Mouse (Mus musculus) telencephalon, adult 2 months (tissue): ENCODE results near the gene Fam102a.
A peak's percentile ranks its signal among the peaks of the same experiment; 100 is the strongest.

Source experiments
- DNase-seq: peaks from one replicate; pipeline ENCODE4 v3.0.0-alpha.2; 2011; ENCODE audit warnings: low read depth, low spot score

Gene Fam102a

GRCm38 (mm10) chr2:32546951-32547350, 11.8 kb downstream of the Fam102a start:
- no peak for DNase-seq

DNA sequence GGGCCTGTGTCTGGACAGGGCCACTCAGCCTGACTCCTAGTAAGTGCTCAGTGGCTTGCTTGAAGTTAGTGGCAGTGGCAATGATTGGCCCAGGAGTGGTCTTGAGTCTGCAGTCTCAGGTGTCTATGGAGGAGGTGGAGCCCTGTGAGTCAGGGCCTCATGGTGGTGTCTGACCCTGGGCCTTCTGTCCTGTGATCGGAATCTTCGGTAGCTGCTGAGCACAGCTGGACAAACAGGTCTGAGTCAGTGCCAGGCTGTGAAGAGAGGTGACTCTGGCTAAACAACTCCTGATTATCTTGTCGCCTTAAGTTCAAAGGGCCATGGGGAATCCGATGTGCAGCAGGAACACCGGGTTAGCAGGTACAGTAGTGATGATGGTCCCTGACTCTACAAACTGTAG, 12.2 kb downstream of the Fam102a start:
- DNase-seq = no peak

- DNase-seq = no peak
These were observed 13.0 kb downstream of the Fam102a start for GRCm38 (mm10) chr2:32547964-32548739.

DNA sequence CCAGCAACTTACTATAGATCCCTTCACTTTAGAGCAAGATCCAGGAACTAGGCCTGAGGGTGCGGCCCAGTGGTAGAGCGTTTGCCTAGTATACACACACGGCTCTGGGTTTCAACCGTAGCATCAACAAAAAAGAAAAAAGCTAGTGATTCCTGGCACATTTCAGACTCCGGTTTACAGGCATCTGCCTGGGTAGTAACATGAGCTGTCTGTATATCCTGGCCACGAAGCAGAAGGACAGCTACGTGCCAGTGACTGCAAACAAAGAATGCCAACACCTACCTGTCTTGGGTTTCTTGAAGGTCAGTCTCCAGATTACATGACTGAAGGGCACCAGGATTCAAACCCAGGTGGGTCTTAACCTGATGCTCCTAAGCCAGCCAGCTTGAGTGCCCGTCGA, 14.0 kb downstream of the Fam102a start:
- DNase-seq = no peak

- DNase-seq = no peak
These were observed 14.6 kb downstream of the Fam102a start for GRCm38 (mm10) chr2:32549764-32550163.

DNA sequence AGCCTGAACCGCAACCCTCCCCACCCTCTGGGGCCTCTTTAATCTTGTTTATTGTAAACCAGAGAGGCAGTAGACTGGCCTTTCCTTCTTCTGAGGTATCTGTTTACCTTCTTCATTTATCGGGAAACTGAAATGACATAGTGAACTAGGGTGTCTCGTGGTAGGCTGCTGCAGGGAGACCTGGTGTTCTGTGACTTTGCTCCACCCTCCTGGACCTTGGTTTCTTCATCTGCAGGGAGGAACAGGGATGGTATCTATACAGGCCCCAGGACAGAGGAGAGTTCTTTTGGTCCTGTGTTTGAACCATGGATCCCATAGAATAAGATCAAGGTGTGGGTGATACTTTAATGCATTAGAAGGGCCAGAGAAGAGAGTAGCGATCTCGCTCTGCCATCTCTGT, 16.1 kb downstream of the Fam102a start:
- DNase-seq = no peak

GRCm38 (mm10) chr2:32553592-32554148, 18.5 kb downstream of the Fam102a start:
- DNase-seq = no peak

DNA sequence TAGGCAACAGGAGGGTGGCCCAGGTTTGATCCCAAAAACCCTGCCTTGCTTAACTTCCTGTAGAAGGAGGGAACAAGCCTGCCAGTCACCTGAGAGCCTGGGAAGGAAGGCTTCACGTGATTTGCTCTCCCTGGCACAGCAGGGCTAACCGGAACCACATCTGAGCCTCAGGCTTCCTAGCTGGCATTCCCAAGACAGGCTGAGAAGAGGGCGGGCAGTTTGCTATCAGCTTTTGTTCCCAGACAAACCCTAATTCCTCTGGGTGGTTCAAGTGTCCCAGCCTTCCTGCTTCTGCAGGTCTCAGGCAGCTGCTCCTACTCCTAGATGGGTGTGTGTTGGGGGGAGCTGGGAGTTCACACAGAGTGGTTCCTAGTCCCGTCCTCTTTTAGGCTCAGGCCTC, 20.4 kb downstream of the Fam102a start:
- DNase-seq = no peak

DNA sequence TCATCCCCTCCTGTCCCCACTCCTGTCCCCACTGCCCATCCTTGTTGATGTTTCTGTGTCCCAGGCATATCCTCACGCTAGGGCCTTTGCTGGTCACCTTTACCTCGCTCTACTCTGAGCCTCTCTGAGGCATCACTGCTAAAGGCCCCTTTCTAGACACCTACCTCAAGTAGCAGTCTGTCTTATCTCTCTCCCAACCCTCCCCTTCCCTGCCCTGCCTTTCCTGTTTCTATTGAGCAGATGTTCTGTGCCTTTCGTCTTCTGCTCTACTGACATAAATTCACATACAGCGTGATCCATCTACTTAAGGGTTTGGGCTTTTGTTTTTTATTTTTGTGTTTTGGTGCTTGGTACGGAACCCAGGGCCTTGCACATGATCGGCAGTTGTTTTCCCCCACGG, 20.9 kb downstream of the Fam102a start:
- no peak for DNase-seq

GRCm38 (mm10) chr2:32559570-32559969, 24.4 kb downstream of the Fam102a start:
- DNase-seq = peak; percentile 81

- no peak for DNase-seq
These were observed 31.5 kb downstream of the Fam102a start for GRCm38 (mm10) chr2:32566536-32567063.

GRCm38 (mm10) chr2:32568149-32568548, 33.0 kb downstream of the Fam102a start:
- no peak for DNase-seq

GRCm38 (mm10) chr2:32568941-32569340, 33.8 kb downstream of the Fam102a start:
- DNase-seq = no peak

GRCm38 (mm10) chr2:32570698-32571494, 35.8 kb downstream of the Fam102a start, which contains the start of gene Dpm2:
Gene Dpm2 (plus strand): TSS chr2:32570858.
- DNase-seq = peak; percentile 94

DNA sequence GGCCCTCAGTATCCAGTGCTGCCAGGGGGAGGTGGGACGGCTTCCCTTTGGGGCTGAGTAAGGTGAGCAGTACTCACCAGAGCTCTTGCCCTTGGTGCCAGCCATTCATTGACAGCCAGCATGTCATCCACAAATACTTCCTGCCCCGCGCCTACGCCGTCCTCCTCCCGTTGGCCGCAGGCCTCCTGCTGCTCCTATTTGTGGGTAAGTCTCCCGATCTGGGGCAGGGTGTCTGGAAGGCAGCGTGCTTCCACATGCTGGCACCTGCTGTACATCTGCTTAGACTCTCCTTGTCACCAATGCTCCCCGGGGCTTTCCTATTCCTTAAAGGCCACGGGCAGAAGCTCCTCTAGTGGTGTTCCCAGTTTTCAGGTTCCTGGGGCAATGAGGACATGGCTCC, 37.1 kb downstream of the Fam102a start:
- no peak for DNase-seq

DNA sequence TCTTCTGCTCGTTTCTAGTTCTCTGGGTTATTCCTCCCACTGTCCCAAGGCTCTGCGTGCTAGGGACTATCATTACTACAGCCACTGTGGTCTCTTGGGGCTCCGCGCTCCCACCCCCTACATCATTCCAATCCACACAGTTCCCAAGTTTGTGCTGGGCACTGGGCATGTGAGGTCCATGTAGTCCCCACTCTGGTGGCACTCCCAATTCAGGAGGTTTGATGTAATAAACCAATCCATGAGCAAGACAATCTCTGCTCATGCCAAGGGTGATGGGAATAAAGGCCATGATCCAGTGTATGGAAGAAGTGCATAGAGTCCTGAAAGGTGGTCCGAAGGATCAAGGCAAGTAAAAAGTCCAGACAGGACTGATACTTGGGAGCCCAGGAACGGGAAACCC, 39.4 kb downstream of the Fam102a start, which contains the start of gene Pip5kl1:
Gene Pip5kl1 (plus strand): TSS at position 301 of the 400 bp plus-strand sequence.
- DNase-seq = no peak

DNA sequence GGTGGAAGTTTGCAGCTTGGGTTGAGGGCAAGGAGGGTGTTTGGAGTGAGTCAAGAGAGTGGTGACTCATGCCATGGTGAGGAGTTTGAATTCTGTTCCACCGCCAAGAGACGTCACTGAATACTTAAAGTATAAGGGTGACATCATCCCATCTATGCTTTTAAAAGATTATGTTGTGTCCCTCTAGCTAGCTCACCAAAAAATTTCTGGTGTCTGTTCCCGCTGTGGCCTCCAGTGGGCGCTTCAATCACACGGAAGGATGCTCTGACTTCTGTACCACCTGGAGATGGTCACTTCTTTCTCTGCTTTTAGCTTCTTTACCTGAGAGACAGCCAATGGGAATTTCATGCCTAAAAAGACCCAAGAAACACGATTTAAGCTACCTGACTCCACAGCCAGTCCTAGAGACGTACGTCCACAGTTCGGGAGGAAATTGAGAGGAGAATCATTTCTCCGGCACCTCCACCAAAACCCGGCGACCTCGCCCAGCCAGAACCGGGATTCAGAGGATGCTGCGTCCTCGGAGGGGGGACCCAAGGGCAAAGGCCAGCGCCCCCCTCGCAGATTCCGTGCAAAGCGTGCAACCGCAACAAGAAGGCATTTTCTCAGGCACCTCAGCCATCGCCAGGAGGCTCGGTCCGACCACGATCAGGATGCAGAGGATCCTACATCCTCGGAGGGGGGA, 39.9 kb downstream of the Fam102a start:
- DNase-seq = no peak

DNA sequence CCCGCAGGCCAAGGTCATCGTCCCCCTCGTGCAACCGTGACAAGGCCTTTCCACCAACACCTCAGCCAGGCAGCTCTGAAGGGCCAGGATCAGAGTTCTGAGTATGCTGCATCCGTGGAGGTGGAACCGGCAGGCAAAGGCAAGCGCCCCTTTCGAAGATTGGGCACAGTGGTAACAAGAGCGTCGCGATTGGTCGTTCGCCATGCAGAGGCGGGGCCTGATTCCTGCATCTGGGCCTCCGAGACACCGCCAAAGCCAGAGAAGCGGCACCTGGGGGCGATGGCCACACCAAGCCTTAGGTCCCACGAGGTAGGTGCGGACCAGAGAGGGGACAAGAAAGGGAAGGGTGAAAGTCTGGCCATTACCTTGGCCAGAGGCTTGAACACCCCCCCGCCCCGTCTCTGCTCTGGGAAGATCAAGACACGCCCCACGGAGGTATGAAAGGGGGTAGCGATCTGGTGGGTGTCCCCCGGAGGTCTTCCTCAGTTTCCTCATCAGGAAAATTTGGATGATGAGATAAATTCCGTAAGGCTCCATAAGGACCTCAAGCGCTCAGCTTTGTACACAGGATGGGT, 40.5 kb downstream of the Fam102a start, which contains the start of gene 9430097D07Rik:
Gene 9430097D07Rik (minus strand): TSS at position 99 of the 575 bp plus-strand sequence.
- DNase-seq = peak; percentile 75

DNA sequence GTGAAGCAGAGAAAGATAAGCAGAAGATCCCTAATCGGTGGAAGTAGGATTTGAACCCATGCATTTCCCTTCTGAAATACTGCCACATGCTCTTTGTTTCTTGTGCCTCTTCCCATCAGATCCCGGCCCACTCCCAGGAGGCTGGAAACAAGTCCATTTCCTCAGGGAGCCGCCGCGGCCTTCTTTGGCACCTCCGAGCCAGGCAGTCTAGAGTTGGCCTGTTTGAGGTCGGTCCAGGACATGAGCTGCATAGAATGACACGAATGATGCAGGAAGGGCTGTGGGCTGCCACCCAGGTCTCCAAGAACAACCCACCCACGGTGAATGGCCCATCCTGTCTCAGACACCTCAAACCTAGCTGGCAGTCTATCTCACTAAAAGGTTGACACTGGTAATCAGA, 41.4 kb downstream of the Fam102a start:
- DNase-seq = no peak

DNA sequence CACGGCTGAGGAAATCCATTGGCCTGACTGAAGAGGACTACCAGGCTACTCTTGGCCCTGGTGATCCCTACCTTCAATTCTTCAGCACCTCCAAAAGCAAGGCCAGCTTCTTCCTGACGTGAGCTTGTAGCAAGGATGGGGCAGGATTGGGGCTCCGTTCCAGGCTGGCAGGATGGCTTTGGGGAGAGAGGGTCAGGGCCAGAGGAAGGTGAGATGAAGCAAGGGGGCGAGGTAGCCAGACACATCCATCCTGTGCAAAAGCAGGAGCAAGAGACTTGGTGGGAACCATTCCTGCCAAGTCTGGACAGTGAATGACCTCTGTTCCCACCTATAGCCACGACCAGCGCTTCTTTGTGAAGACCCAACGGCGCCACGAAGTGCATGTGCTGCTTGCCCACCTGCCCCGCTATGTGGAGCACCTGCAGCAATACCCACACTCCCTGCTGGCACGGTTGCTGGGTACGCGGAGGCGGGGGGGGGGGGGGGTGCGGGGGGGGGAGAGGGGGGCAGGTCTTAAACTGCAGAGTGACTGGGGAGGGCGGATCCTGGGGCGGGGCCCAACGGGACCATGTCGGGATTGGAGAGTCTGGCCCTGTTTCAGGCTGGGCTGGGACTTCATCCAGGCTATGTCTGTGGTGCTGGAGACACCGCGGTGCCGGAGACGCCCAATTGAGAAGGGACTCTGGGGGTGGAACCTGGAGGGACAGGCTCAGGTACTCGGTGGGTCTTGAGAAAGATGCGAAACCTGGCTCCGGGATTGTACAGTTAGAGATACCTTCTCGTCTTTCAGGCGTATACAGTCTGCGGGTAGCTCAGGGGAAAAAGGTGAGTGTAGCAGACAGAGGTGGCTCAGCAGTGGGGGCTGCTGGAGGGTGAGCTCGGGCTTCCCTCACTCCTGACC, 43.3 kb downstream of the Fam102a start:
- DNase-seq = no peak
